Mouse (Mus musculus): ENCODE measurements around the gene Cnp.
"Not testable (repeated sequence)": the region's sequence is repeated elsewhere in the genome, so short reads cannot be mapped to it uniquely, and the experiment has no call there.

The Cnp gene

DNA sequence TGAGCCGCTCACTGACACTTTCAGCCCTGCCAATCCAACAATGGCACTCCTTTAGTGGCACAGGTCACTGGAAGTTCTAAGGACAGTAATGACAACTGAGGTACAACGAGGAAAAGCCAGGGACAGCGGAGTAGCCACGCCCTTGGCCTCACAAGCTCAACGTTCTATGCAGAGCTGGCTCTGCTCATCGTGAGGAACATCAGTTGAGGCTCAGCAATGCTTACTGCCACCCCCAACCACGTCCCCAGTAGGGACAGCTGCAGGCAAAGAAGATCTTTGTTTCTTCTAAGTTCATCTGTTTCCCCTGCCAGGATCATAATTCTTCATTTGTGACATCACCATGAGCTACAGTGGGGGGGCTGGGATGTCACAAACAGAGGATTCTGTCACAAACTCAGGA, 19.9 kb downstream of the Cnp start:
- peak; percentile 77 for DNase-seq

- DNase-seq = no peak
Measured at GRCm38 (mm10) chr11:100595533-100595932, 20.8 kb downstream of the Cnp start.

- DNase-seq = no peak
Measured at GRCm38 (mm10) chr11:100598074-100598473, 23.4 kb downstream of the Cnp start.

- DNase-seq = no peak
Measured at GRCm38 (mm10) chr11:100601372-100601771, 26.7 kb downstream of the Cnp start.

- DNase-seq = peak; percentile 77
Measured at GRCm38 (mm10) chr11:100603155-100603554, 28.5 kb downstream of the Cnp start.

DNA sequence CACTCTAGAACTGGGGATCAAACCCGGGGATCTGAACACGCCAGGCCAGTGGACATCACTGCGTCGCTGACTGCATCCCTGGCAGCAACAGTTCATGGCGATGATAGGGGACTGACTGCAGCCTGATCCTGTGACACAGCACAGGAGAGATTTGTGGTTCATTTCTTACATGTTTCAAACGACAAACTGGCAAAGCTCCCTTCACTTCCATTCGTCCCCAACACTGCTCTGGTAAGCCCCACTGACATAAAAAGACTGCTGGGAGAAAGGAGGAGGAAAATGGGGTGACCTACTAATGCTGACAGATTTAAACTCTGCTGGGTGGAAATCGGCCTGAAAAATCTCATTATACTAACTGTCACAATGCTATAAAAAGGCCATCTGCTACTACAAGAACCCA, 29.1 kb downstream of the Cnp start:
- peak; percentile 78 for DNase-seq

DNA sequence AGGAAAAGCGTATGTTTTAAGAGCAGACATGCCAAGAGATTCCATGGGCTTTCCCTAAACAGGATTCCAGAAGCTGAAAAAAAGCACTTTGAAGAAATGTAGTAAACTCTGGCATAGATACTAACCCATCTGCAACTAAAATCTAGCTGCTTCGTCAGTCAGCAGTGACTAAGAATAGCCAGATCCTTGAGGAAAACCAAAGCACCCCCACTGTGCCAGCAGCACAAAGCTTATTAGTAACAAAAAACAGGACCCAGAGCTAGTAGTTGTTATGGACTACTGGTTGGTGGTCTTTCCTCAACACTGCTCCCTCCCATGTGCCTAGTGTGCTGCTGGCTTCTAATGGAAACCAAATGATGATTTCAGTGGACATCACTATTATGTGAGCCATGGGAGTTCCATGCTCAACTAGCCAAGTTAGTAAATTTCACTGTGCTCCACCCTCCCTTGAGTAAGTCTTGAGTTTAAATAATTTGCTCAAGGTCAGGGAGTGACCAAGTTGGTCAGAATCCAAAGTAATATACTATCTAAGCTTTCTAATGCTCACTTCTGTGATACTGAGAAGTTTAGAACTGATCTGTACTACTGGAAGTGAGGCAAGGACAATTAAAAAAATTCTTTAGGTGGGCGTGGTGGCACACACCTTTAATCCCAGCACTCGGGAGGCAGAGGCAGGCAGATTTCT, 29.8 kb downstream of the Cnp start:
- DNase-seq = no peak

DNA sequence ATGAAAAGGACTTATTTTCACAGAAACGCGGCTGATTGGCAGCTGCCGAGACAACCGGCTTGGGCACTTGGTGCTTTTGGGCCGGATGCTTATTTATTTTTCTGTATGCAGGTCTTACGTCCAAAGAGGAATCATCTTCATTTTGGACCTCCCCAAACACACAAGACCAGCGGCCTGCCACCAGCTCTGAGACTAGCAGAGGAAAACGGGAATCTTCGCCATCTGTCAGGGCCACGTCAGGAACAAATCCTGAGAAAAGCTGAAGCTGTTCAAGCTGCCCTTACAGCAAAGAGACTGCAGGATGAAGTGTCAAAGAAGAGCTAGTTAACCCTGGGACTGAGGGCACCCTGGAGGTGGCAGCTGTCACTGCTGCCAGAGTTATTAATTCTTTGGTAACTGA, 30.7 kb downstream of the Cnp start:
- no peak for DNase-seq

- no peak for DNase-seq
Measured at GRCm38 (mm10) chr11:100607121-100607520, 32.4 kb downstream of the Cnp start.

DNA sequence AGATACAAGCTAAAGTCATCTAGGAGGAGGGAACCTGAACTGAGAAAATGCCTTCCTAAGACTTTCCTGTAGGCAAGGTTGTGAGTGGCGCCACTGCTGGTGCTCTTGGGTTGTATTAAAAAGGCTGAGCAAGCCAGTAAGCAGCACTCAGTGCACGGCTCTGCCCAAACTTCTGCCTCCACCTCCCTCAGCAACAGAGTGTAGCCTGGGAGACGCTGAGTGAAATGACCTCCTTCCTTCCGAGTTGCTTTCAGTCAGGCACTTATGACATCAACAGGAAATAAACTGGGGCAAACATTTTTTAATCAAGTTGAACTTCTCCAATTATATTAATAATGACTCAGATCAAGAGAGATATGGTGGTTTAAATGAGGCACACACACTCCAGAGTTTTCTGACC, 34.1 kb downstream of the Cnp start:
- DNase-seq = no peak

DNA sequence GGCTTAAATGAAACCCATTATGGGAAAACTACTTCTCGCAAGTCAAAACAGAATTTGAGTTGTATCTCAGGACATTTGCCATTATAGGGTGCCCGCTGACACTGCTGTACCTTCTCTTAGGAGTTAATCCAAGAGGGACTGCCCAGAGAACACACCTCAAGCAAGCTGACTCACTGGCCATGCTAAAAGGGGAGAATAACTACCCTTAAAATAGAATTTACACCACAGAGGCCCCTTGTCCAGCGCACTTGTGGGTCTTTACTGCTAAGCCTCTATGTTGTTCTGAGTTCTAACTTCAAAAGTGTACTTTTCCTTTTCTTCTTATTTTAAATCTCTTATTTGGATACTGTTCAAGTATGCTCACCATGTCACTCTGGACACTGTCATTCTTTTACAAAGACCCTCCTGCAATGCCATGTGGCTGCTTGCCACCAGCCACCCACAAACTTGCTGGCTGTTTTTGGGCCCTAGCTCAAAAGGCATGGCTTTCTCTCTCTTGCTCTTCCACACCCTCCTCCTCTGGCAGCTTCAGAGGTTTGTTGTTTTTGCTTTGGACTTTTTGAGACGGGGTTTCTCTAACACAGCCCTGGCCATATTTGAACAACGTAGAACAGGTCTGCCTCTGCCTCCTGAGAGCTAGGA, 34.8 kb downstream of the Cnp start:
- no peak for DNase-seq

DNA sequence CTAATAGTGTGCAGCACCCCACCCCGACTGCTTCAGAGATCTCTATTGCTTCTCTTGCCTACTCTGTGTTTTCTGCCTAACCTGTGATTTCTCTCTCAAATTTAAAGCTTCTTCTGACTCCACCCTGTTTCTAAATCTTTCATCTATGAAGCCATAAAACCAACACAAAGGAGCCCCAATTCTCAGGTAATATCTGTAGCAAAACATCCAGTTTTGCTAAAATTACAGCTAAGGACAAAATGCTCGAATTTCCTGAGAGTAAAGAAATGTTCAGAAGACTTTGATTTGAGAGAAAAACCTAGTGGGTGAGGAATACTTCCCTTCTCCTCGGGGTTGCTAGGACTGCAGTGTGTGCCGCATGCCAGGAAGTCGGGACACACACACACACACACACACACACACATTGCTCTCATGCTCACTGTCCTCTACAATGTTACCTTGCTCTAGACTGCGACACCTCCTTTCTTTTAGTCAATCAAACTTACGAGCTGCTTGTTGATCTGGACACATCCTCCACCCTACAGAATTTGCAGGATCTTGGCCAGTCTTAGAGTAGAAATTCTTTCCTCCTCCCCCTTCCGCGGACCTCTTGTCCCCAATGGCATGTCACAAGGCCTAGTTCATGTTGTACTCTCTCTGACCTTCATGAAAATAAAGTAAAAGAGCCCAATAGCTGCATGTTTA, 35.4 kb downstream of the Cnp start:
- peak; percentile 94 for DNase-seq

GRCm38 (mm10) chr11:100611627-100612026, 36.9 kb downstream of the Cnp start:
- DNase-seq = no peak

DNA sequence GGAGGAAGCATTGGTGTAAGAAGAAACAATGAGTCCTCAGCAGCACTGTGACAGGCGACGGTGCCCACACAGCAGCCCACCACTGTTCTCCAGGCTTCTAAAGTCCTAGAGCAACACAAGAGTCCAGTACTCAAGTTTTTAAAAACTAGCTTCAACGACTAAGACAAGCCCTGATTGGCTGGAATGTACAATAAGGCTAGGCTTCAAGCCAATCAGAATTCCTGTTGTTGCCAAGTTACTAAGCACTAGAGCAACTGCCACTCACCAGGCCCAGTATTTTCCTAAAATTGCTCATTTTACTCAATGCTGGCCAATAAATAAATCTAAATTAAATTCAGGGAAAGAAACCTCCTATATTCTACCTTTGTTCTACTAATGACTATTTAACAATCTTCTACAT, 38.5 kb downstream of the Cnp start:
- no peak for DNase-seq

GRCm38 (mm10) chr11:100616332-100616731, 41.6 kb downstream of the Cnp start:
- DNase-seq = no peak

GRCm38 (mm10) chr11:100616836-100617235, 42.1 kb downstream of the Cnp start:
- not testable (repeated sequence) for DNase-seq

DNA sequence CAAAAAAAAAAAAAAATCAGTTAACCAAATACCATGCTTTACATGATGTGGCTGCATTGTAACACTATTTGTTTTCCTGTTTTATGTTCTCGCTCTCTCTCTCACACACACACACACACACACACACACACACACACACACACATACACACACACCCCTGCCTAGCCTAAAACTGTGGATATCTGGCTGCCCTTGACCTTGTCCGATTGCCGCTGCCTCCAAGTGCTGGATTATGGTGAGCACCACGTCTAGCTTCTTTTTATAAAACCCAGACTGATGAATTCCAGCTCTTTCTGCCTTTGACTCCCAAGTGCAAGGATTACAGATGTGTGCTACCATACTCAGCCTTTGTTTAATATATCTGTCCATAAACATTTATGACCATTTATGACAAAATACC, 42.8 kb downstream of the Cnp start:
- no peak for DNase-seq

DNA sequence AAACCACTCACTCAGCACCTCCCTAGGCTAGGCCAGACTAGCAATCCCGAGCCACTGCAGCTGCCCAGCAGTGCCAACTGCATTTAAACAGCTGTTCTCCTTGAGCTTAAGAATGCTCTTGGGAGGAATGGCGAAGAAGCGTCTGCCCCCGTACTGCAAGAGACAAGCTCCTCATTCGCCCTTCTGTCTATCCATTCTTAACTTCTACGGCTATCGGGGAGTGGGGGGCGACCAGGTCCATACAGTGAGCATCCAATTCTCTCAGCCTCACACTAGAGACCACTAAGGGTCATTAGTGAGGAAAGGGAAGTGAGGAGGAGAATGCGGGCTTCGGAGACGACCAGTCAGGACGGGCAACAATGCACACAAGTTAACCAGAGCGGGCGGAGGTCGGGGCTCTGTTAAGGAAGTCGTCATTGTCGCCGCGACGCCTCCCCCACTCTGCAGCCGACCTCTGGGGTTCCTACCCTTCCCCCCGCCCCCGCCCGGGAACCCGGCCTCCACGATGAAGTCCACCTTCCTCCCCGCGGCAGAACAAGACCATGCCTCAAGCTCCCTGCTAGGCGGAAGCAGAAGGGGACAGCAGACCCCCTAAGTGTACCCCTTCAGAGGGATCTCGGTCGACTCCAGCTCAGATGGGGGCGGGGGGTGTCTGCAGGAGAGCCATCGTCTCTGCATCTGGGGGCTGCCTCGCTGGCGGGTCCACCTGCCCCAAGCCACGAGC, 44.2 kb downstream of the Cnp start, which contains the start of gene Nkiras2:
TSS of gene Nkiras2 (plus strand) at position 484 of the 724 bp plus-strand sequence.
- DNase-seq = no peak

- peak; percentile 100 for DNase-seq
Measured at GRCm38 (mm10) chr11:100619485-100619975, 44.8 kb downstream of the Cnp start.

GRCm38 (mm10) chr11:100619982-100620381, 45.3 kb downstream of the Cnp start, which contains the start of gene Dnajc7:
Gene Dnajc7 (minus strand): TSS chr11:100620168.
- DNase-seq = no peak

DNA sequence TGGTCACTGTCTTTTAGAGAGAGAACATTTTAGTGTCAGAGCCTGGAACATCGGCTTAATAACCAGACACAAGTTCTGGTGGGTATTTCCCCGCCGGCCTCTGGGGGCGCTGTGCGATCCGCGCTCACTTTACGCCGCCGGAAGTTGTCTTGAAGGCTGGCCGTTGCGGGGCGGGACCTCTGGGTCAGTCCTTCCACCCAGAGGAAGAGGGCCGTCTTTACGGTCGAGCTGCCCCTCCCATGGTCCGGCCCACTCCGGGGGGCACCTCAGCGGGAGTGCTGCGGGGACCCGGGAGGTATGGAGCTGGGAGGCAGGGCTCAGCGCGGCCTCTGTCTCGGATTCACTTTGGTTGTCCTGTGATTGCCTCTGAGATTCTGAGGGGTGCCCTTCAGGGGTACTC, 48.0 kb downstream of the Cnp start:
- DNase-seq = peak; percentile 99

DNA sequence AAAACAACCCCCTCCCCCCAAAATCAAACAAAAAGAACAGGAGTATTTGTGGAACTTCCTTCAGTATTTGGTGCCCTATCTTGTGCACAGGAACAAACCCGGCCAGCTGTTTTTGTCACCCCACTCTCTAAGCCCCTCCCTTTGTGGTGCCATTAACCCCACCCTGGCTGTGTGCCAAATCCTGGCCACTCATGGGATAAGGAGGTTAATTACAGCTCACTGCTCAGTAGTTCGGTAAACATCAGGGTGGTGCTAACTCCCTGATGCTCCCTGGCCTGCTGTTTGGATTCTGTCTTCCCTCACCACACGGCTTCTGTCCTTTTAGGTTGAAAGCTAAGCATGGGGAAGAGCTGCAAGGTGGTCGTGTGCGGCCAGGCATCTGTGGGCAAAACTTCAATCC, 49.2 kb downstream of the Cnp start:
- DNase-seq = peak; percentile 95
